Mouse (Mus musculus): Measurements from ENCODE around the gene Mynn. TPM values are rescaled to one million over a fixed set of nuclear protein-coding genes. Genes with fewer than 3 reads are reported as not detected.
A peak's percentile ranks its signal among the peaks of the same experiment; 100 is the strongest.

The Mynn gene
- total and polyA plus RNA-seq, 2 experiments = 3.3 to 10.5 TPM

DNA sequence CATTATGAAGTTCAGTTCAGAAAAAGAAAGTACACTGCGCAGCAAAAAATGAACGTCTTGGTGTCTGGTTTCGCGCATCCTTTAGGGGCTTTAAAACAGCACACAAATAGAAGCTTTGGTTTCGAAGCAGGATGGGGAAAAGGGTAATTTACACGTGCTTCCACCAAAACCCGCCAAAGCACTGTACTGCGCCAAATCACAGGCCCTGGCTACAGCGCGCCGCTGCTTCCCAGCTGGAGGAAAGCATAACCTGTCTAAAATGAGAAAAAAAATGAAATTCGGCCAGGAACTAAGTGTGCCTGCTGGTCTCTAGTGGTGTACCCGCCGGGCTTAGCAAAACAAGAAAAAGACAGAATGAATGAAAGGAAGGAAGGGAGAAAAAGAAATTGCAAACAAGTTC, 1.1 kb upstream of the Mynn start:
- H3K27me3 ChIP-seq (ENCODE audit: control insufficient read depth, insufficient read depth, low read length) = no peaks in the 10 kb centered on the region
- TF ChIP-seq POLR2A (IDR thresholded peaks at IDR 0.05; ENCODE audit: extremely low read depth, insufficient read depth, low read length) = no peak
- no peak for TF ChIP-seq CTCF (IDR thresholded peaks at IDR 0.05; ENCODE audit: low read depth, low read length)
- DNase-seq (ENCODE audit: extremely low read depth, low read depth, low spot score) = peak; percentile 56
- 2% methylated on average over 14 of the region's 14 CpGs for WGBS
- 0 out of 2 replicates have a peak overlapping the region, but pooled peaks have one; percentile 51 for H3K27ac ChIP-seq (replicated peaks; ENCODE audit: insufficient read depth, low read depth, low read length)
- no peaks in the 10 kb centered on the region for H3K36me3 ChIP-seq (ENCODE audit: control insufficient read depth, insufficient read depth, low read length)
- H3K79me2 ChIP-seq (ENCODE audit: control insufficient read depth, insufficient read depth, low read length) = peaks cover 6% of the 10 kb centered on the region; the same call in 1 of the 2 replicates
- H3K9ac ChIP-seq (ENCODE audit: low read depth, low read length) = peak overlapping the region; percentile 63
- peak overlapping the region; percentile 88 for H3K4me3 ChIP-seq (ENCODE audit: insufficient read depth, low read depth, low read length)
- H3K4me1 ChIP-seq (ENCODE audit: control insufficient read depth, insufficient read depth, low read length) = peaks cover 4% of the 10 kb centered on the region; the same call in 1 of the 2 replicates

DNA sequence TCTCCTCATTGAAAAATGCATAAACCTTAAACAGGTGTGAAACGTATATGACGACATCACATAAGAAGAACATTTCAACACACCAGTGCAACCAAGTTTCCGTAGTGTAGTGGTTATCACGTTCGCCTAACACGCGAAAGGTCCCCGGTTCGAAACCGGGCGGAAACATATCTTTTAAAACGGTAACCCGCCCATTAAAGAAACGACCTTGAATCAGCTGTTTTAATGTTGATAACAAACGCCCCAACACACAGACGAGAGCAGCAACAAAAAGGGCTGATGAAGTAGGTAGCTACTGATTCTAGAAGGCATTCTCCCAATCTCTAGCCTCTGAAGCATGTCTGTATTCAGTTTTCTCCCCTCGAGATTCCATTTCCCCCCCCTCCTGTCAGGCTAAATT, 690 bp upstream of the Mynn start:
- Histone ChIP-seq H3K4me1 (ENCODE audit: control insufficient read depth, insufficient read depth, low read length) (peaks cover 4% of the 10 kb centered on the region; the same call in 1 of the 2 replicates), H3K27ac (replicated peaks; ENCODE audit: insufficient read depth, low read depth, low read length) (no peak overlapping the region), H3K79me2 (ENCODE audit: control insufficient read depth, insufficient read depth, low read length) (peaks cover 6% of the 10 kb centered on the region; the same call in 1 of the 2 replicates), H3K36me3 (ENCODE audit: control insufficient read depth, insufficient read depth, low read length) (peaks cover 2% of the 10 kb centered on the region; the same call in 1 of the 2 replicates), H3K4me3 (ENCODE audit: insufficient read depth, low read depth, low read length) (peak overlapping the region; percentile 88; the same call in 1 of the 2 replicates), H3K27me3 (ENCODE audit: control insufficient read depth, insufficient read depth, low read length) (no peaks in the 10 kb centered on the region), H3K9ac (ENCODE audit: low read depth, low read length) (no peak overlapping the region)
- no peak for TF ChIP-seq CTCF (IDR thresholded peaks at IDR 0.05; ENCODE audit: low read depth, low read length)
- no peak for TF ChIP-seq POLR2A (IDR thresholded peaks at IDR 0.05; ENCODE audit: extremely low read depth, insufficient read depth, low read length)
- under 1% methylated on average over 17 of the region's 17 CpGs for WGBS
- peak; percentile 85 for DNase-seq (ENCODE audit: extremely low read depth, low read depth, low spot score)

DNA sequence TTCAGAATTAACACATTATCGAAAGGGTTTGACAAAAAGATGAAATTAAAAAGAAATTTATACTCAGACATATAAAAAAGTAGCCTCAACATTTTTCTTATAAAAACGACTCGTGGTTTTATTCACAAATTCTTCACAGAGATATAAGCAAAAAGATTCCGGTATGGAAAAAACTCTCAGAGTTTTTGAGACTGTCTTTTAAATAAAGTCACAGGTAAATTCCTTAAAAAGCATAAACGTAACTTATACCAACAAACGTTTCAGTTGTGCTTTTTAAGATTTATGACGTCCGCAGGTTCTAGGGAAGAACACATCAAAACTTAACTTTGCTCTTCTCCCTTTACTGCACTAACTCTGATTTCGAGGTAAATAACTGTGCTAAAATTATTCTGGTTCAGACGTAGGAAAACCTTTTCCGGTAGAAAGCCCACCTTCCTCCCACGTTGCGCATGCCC, 228 bp upstream of the Mynn start:
- Histone ChIP-seq H3K4me3 (ENCODE audit: insufficient read depth, low read depth, low read length) (peak overlapping the region; percentile 89), H3K27ac (replicated peaks; ENCODE audit: insufficient read depth, low read depth, low read length) (peak overlapping the region; percentile 95), H3K4me1 (ENCODE audit: control insufficient read depth, insufficient read depth, low read length) (peaks cover 4% of the 10 kb centered on the region; the same call in 1 of the 2 replicates), H3K79me2 (ENCODE audit: control insufficient read depth, insufficient read depth, low read length) (peaks cover 6% of the 10 kb centered on the region; the same call in 1 of the 2 replicates), H3K9ac (ENCODE audit: low read depth, low read length) (peak overlapping the region; percentile 57), H3K36me3 (ENCODE audit: control insufficient read depth, insufficient read depth, low read length) (peaks cover 3% of the 10 kb centered on the region; the same call in 1 of the 2 replicates), H3K27me3 (ENCODE audit: control insufficient read depth, insufficient read depth, low read length) (no peaks in the 10 kb centered on the region)
- DNase-seq (ENCODE audit: extremely low read depth, low read depth, low spot score) = no peak
- WGBS = under 1% methylated on average over 13 of the region's 13 CpGs
- TF ChIP-seq POLR2A (IDR thresholded peaks at IDR 0.05; ENCODE audit: extremely low read depth, insufficient read depth, low read length) (no peak), CTCF (IDR thresholded peaks at IDR 0.05; ENCODE audit: low read depth, low read length) (no peak)

DNA sequence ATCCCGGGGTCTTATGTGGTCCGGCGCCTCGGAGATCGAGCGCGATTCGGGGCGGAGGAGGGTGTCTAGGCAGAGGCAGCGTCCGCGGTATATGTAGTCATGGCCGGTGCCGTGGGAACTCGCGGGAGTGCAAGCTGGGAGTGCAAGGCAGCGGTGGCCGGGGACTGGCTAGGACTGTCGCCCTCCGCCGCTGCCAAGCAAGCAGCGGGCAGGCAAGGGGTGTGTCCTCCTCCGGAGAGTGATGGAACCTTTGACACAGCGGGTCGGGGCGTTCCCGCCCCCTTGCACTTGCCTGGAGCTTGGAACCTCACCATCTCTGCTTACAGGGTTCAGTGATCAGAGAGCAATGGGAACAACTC, 854 bp downstream of the Mynn start:
- WGBS = under 1% methylated on average over 27 of the region's 27 CpGs
- peak; percentile 90 for DNase-seq (ENCODE audit: extremely low read depth, low read depth, low spot score)

DNA sequence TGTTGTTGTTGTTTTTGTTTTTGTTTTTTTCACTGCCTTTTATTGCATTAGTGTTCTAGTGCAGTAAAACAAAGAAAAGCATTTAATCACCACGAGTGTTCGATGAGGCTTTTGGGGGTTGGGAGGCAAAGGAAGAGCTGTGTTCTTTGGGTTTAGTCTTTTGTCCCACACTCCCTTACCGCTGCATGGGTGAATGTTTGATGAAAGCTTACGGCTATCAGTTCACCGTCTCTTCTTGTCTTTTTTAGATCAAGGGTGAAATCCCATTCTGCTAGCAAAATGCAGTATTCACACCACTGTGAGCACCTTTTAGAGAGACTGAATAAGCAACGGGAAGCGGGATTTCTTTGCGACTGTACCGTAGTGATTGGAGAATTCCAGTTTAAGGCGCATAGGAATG, 1.4 kb downstream of the Mynn start:
- Histone ChIP-seq H3K9ac (ENCODE audit: low read depth, low read length) (peak overlapping the region; percentile 27; the same call in 1 of the 2 replicates), H3K4me3 (ENCODE audit: insufficient read depth, low read depth, low read length) (no peak overlapping the region; the same call in 1 of the 2 replicates), H3K4me1 (ENCODE audit: control insufficient read depth, insufficient read depth, low read length) (peaks cover 4% of the 10 kb centered on the region; the same call in 1 of the 2 replicates), H3K36me3 (ENCODE audit: control insufficient read depth, insufficient read depth, low read length) (peaks cover 11% of the 10 kb centered on the region), H3K27me3 (ENCODE audit: control insufficient read depth, insufficient read depth, low read length) (no peaks in the 10 kb centered on the region), H3K27ac (replicated peaks; ENCODE audit: insufficient read depth, low read depth, low read length) (no peak overlapping the region; the same call in 1 of the 2 replicates), H3K79me2 (ENCODE audit: control insufficient read depth, insufficient read depth, low read length) (peaks cover 10% of the 10 kb centered on the region; the same call in 1 of the 2 replicates)
- TF ChIP-seq POLR2A (IDR thresholded peaks at IDR 0.05; ENCODE audit: extremely low read depth, insufficient read depth, low read length) (no peak), CTCF (IDR thresholded peaks at IDR 0.05; ENCODE audit: low read depth, low read length) (no peak)
- no peak for DNase-seq (ENCODE audit: extremely low read depth, low read depth, low spot score)
- 26% methylated on average over 10 of the region's 10 CpGs for WGBS

More for the DNA sequence above, 854 bp downstream of the Mynn start:
- H3K27me3 ChIP-seq (ENCODE audit: control insufficient read depth, insufficient read depth, low read length) = no peaks in the 10 kb centered on the region
- peaks cover 10% of the 10 kb centered on the region for H3K36me3 ChIP-seq (ENCODE audit: control insufficient read depth, insufficient read depth, low read length)
- peak overlapping the region; percentile 95 for H3K27ac ChIP-seq (replicated peaks; ENCODE audit: insufficient read depth, low read depth, low read length)
- H3K79me2 ChIP-seq (ENCODE audit: control insufficient read depth, insufficient read depth, low read length) = peaks cover 10% of the 10 kb centered on the region; the same call in 1 of the 2 replicates
- H3K4me3 ChIP-seq (ENCODE audit: insufficient read depth, low read depth, low read length) = peak overlapping the region; percentile 89
- H3K9ac ChIP-seq (ENCODE audit: low read depth, low read length) = peak overlapping the region; percentile 93
- TF ChIP-seq CTCF (IDR thresholded peaks at IDR 0.05; ENCODE audit: low read depth, low read length) = no peak
- TF ChIP-seq POLR2A (IDR thresholded peaks at IDR 0.05; ENCODE audit: extremely low read depth, insufficient read depth, low read length) = no peak
- peaks cover 4% of the 10 kb centered on the region; the same call in 1 of the 2 replicates for H3K4me1 ChIP-seq (ENCODE audit: control insufficient read depth, insufficient read depth, low read length)

DNA sequence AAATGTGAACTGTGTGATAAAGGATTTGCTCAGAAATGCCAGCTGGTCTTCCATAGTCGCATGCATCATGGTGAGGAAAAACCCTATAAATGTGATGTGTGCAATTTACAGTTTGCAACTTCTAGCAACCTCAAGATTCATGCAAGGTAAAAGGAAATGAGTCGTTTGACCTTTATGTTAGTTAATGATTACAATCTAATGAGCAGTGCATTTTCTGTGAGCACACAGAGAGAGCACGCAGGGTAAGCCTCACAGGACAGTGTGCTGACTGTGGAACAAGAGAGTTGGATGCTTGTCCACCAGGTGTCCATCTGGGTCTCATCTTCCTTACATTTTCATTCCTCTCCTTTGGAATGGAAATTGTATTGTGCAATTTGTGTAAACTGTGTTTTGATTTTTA, 7.1 kb downstream of the Mynn start:
- WGBS = 37% methylated on average over 3 of the region's 3 CpGs
- Histone ChIP-seq H3K27ac (replicated peaks; ENCODE audit: insufficient read depth, low read depth, low read length) (no peak overlapping the region), H3K36me3 (ENCODE audit: control insufficient read depth, insufficient read depth, low read length) (peaks cover 50% of the 10 kb centered on the region), H3K27me3 (ENCODE audit: control insufficient read depth, insufficient read depth, low read length) (no peaks in the 10 kb centered on the region), H3K4me3 (ENCODE audit: insufficient read depth, low read depth, low read length) (no peak overlapping the region), H3K79me2 (ENCODE audit: control insufficient read depth, insufficient read depth, low read length) (peaks cover 12% of the 10 kb centered on the region; the same call in 1 of the 2 replicates), H3K4me1 (ENCODE audit: control insufficient read depth, insufficient read depth, low read length) (peaks cover 3% of the 10 kb centered on the region; the same call in 1 of the 2 replicates), H3K9ac (ENCODE audit: low read depth, low read length) (no peak overlapping the region)
- TF ChIP-seq POLR2A (IDR thresholded peaks at IDR 0.05; ENCODE audit: extremely low read depth, insufficient read depth, low read length) = no peak
- TF ChIP-seq CTCF (IDR thresholded peaks at IDR 0.05; ENCODE audit: low read depth, low read length) = no peak
- peak; percentile 57 for DNase-seq (ENCODE audit: extremely low read depth, low read depth, low spot score)

Data from liver, adult 2 months (tissue).